Mouse (Mus musculus): ENCODE data around the gene Prdx3. TPM values are rescaled to one million over a fixed set of nuclear protein-coding genes. Genes with fewer than 3 reads are reported as not detected.
A peak's percentile ranks its signal among the peaks of the same experiment; 100 is the strongest.

Prdx3 gene
- polyA plus RNA-seq (2015; fragmentation: Nextera tagmentation; extraction: Ambion mirVana) = 190 and 193 TPM in 2 replicates

DNA sequence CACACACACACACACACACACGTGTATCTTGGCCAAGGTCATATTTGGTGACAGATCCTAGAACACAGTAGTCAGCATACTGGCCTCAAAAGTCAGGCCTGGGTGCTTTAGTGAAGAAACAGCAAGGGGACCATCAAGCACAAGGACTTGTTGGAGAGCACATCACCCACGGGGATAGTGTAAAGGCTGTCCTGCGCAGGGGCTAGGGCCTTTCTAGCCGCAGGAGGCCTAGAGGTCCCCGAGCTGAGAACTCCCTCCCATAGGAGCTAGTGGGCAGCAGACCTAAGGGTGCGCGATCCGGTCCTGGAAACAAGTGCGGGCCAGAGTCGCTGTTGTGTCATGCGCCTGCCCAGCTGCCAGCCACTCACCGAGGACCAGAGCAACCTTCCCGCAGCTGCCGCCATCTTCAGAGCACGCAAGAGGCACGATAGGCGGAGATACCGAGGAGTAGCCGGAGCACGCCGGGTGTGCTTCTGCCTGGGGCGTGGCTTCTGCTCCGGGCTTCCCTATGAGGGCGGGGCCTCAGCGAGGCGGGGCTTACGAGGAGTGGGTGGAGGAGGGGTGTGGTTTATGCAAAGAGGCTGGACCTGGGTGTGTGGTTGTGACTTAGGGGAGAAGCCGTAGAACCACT lies at the start of gene Prdx3:
Gene Prdx3, minus strand, starts transcription at position 493 of the 631 bp plus-strand sequence.
- WGBS = 0% methylated on average over 28 of the region's 28 CpGs
- ATAC-seq (replicated peaks; ENCODE audit: low FRiP score, low read depth) = peak; percentile 99
- peak; percentile 98 for DNase-seq (ENCODE audit: low spot score)

DNA sequence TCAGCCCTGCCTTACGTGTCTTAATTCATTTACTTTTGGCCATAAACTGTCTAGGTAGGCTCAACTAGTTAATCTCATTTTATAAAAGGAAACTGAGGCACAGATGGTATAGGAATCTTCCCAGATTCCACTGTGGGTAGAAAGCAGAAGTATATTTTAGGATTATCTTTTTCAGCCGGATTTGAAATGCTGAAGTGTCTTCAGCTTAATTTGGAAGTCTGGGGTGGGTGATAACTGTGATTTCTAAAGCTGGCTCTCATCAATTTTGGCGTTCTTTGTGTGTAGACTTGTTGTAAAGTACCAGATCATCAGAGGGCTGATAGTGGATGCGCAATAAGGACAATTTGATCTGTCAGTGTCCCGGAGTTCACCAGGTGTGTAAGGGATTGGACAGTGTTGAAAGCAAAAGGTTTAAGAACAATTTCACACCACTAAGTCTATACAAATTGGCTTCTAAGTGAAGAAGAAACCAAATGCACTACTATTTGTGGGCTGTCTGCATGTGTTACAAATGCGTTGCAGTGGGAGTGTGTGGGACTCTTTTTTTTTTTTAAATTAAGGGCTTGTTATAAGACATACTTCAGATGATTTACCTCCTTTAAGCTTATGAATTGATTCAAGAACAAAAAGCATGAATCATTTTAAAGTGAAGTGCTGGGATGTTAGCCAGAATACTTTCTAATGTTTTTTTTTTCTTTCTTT lies 42.7 kb upstream of the Prdx3 start:
- WGBS = 86% methylated on average over 6 of the region's 6 CpGs
- no peak overlapping the region for H3K4me3 ChIP-seq (replicated peaks; ENCODE audit: low read depth, low read length)

More for the DNA sequence above, at the start of gene Prdx3:
- Histone ChIP-seq H3K27me3 (ENCODE audit: insufficient read depth, low read length) (no peaks in the 10 kb centered on the region), H3K27ac (peak within 1 kb of the TSS; percentile 91), H3K9ac (ENCODE audit: low read depth, low read length) (peak within 1 kb of the TSS; percentile 68), H3K9me3 (replicated peaks; ENCODE audit: low read length) (no peaks in the 10 kb centered on the region), H3K4me1 (replicated peaks; ENCODE audit: insufficient read depth, low read length) (peaks cover 4% of the 10 kb centered on the region; the same call in 1 of the 2 replicates), H3K4me2 (ENCODE audit: low read length) (peak within 1 kb of the TSS; percentile 72), H3K36me3 (ENCODE audit: insufficient read depth, low read length) (0 out of 2 replicates have a peak, but pooled peaks cover 7% of the 10 kb centered on the region), H3K4me3 (replicated peaks; ENCODE audit: low read depth, low read length) (peak within 1 kb of the TSS; percentile 62)
- TF ChIP-seq CTCF (IDR thresholded peaks at IDR 0.05; ENCODE audit: low read depth) = peak; percentile 36; the same call in 1 of the 2 replicates

DNA sequence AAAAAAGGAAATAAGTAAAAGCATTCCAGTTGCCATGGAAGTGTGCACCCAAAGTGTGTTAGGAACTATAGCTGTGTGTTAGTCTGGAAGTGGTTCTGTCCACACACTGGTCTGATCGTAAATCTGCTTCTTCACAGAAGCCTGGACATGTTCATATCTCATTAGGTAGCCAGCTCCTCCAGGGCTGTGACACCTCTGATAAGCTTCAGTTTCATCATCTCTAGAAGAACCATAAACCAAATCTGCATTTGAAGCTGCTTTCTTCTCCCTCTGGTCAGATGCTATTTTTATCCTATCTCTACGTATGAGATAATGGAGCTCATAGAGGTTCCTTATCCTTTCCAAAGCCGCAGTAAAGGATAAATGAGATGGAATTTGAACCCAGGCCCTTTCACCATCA lies 41.5 kb upstream of the Prdx3 start:
- ATAC-seq (replicated peaks; ENCODE audit: low FRiP score, low read depth) = no peak
- no peak overlapping the region for H3K4me3 ChIP-seq (replicated peaks; ENCODE audit: low read depth, low read length)
- H3K27ac ChIP-seq = no peak overlapping the region
- no peaks in the 10 kb centered on the region for H3K27me3 ChIP-seq (ENCODE audit: insufficient read depth, low read length)
- no peaks in the 10 kb centered on the region for H3K36me3 ChIP-seq (ENCODE audit: insufficient read depth, low read length)
- DNase-seq (ENCODE audit: low spot score) = no peak
- no peak overlapping the region for H3K4me2 ChIP-seq (ENCODE audit: low read length)
- no peaks in the 10 kb centered on the region for H3K4me1 ChIP-seq (replicated peaks; ENCODE audit: insufficient read depth, low read length)
- H3K9me3 ChIP-seq (replicated peaks; ENCODE audit: low read length) = no peaks in the 10 kb centered on the region
- no peak overlapping the region for H3K9ac ChIP-seq (ENCODE audit: low read depth, low read length)
- TF ChIP-seq CTCF (IDR thresholded peaks at IDR 0.05; ENCODE audit: low read depth) = no peak
- WGBS = 86% methylated on average over 3 of the region's 3 CpGs

More for the DNA sequence above, 42.7 kb upstream of the Prdx3 start:
- no peak overlapping the region for H3K27ac ChIP-seq
- no peaks in the 10 kb centered on the region for H3K27me3 ChIP-seq (ENCODE audit: insufficient read depth, low read length)
- no peak for ATAC-seq (replicated peaks; ENCODE audit: low FRiP score, low read depth)
- no peaks in the 10 kb centered on the region for H3K4me1 ChIP-seq (replicated peaks; ENCODE audit: insufficient read depth, low read length)
- no peak overlapping the region for H3K9ac ChIP-seq (ENCODE audit: low read depth, low read length)
- H3K9me3 ChIP-seq (replicated peaks; ENCODE audit: low read length) = no peaks in the 10 kb centered on the region
- H3K36me3 ChIP-seq (ENCODE audit: insufficient read depth, low read length) = no peaks in the 10 kb centered on the region
- DNase-seq (ENCODE audit: low spot score) = peak; percentile 25
- no peak for TF ChIP-seq CTCF (IDR thresholded peaks at IDR 0.05; ENCODE audit: low read depth)
- no peak overlapping the region for H3K4me2 ChIP-seq (ENCODE audit: low read length)

DNA sequence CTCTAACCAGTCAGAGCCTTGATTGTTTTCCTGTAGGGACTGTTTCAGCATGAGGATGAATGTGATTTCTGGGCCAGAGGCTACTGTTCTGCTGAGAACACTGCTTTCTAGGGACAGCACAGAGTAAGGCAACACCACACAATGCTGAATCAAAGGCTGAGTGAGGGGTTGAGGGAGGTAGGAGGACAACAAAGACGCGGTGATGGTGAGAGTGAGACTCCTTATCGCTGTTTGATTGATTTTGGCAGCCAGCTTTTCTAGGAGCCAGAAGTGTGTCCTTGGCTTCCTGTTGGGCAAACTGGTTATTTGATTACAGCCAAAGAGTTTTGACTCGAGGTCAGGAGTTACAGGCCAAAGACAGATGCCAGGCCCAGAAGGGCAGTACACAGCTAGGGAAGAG lies 40.9 kb upstream of the Prdx3 start:
- ATAC-seq (replicated peaks; ENCODE audit: low FRiP score, low read depth) (no peak), DNase-seq (ENCODE audit: low spot score) (no peak)
- no peak overlapping the region for H3K4me2 ChIP-seq (ENCODE audit: low read length)
- H3K27ac ChIP-seq = no peak overlapping the region
- WGBS = 62% methylated on average over 4 of the region's 4 CpGs
- no peaks in the 10 kb centered on the region for H3K9me3 ChIP-seq (replicated peaks; ENCODE audit: low read length)
- no peak overlapping the region for H3K4me3 ChIP-seq (replicated peaks; ENCODE audit: low read depth, low read length)
- H3K27me3 ChIP-seq (ENCODE audit: insufficient read depth, low read length) = no peaks in the 10 kb centered on the region
- H3K4me1 ChIP-seq (replicated peaks; ENCODE audit: insufficient read depth, low read length) = no peaks in the 10 kb centered on the region
- TF ChIP-seq CTCF (IDR thresholded peaks at IDR 0.05; ENCODE audit: low read depth) = no peak
- H3K9ac ChIP-seq (ENCODE audit: low read depth, low read length) = no peak overlapping the region
- H3K36me3 ChIP-seq (ENCODE audit: insufficient read depth, low read length) = no peaks in the 10 kb centered on the region

DNA sequence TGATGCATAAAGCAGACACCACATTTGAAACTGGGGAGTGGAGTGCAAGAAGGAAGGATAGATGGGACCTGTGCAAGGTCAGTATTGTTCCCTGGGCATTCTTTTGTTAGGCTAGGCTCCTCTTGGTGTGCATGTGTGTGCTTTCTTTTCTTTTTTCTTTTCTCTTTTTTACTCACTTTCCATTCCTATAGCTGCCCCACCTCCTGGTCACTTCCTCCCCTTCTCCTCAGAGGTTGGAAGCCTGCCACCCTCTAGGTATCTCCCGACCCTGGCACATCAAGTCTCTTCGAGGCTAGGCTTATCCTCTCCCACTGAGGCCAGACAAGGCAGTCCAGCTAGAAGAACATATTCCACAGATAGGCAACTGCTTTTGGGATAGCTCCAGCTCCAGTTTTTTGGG lies 37.3 kb upstream of the Prdx3 start:
- ATAC-seq (replicated peaks; ENCODE audit: low FRiP score, low read depth) (no peak), DNase-seq (ENCODE audit: low spot score) (no peak)
- no peak overlapping the region for H3K27ac ChIP-seq

DNA sequence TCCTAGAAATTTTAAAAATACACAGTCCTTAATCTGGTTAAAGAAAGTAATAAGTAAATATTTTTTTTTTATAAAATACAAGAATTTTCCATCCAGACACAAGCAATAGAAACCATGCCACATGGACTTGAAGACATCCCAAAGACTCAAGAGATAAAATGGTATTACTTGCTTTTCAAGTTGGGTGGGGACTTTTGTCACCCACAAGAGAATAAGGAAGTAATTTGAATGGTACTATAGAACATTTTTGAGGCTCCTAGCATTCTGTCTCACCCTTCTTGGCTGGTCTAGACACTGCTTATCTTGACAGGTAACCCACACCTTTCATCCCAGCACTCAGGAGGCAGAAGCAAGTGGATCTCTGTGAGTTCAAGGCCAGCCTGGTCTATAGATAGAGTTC lies 35.9 kb upstream of the Prdx3 start:
- Histone ChIP-seq H3K4me3 (replicated peaks; ENCODE audit: low read depth, low read length) (no peak overlapping the region), H3K36me3 (ENCODE audit: insufficient read depth, low read length) (no peaks in the 10 kb centered on the region), H3K4me1 (replicated peaks; ENCODE audit: insufficient read depth, low read length) (no peaks in the 10 kb centered on the region), H3K27me3 (ENCODE audit: insufficient read depth, low read length) (no peaks in the 10 kb centered on the region), H3K9me3 (replicated peaks; ENCODE audit: low read length) (no peaks in the 10 kb centered on the region), H3K4me2 (ENCODE audit: low read length) (no peak overlapping the region), H3K27ac (no peak overlapping the region), H3K9ac (ENCODE audit: low read depth, low read length) (no peak overlapping the region)
- ATAC-seq (replicated peaks; ENCODE audit: low FRiP score, low read depth) (no peak), DNase-seq (ENCODE audit: low spot score) (no peak)
- TF ChIP-seq CTCF (IDR thresholded peaks at IDR 0.05; ENCODE audit: low read depth) = no peak

More for the DNA sequence above, 37.3 kb upstream of the Prdx3 start:
- Histone ChIP-seq H3K9me3 (replicated peaks; ENCODE audit: low read length) (no peaks in the 10 kb centered on the region), H3K27me3 (ENCODE audit: insufficient read depth, low read length) (no peaks in the 10 kb centered on the region), H3K9ac (ENCODE audit: low read depth, low read length) (no peak overlapping the region), H3K4me1 (replicated peaks; ENCODE audit: insufficient read depth, low read length) (no peaks in the 10 kb centered on the region), H3K36me3 (ENCODE audit: insufficient read depth, low read length) (no peaks in the 10 kb centered on the region), H3K4me2 (ENCODE audit: low read length) (no peak overlapping the region), H3K4me3 (replicated peaks; ENCODE audit: low read depth, low read length) (no peak overlapping the region)
- TF ChIP-seq CTCF (IDR thresholded peaks at IDR 0.05; ENCODE audit: low read depth) = no peak
- 70% methylated on average over 2 of the region's 2 CpGs for WGBS
